Mouse (Mus musculus) kidney, postnatal 10 days (tissue): Measurements from ENCODE around the gene Dcaf15.

Source experiments
- DNase-seq: peaks from one replicate; pipeline ENCODE4 v3.0.0; 2021; ENCODE audit warnings: mixed read lengths

Gene Dcaf15

DNA sequence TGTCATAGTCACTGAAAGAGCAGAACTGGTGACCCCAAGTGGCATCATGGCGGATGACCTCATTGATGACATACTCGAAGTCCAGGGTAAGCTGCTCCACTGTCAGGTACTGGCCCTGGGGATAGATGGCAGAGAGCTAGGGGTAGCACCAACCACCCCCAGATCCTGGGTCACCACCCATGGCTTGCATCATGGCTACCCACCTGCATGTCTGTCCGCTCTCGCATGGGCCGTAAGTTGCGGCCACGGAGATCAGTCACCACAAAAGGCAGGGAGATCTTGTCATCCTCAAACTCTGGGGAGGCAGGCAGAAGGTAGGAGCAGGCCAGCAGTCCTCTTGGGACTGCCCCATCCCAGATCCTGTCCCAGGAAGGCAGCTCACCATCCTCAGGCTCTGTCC, 6.2 kb downstream of the Dcaf15 start:
- DNase-seq = no peak

GRCm38 (mm10) chr8:84096061-84096460, 8.5 kb downstream of the Dcaf15 start:
- DNase-seq = no peak

DNA sequence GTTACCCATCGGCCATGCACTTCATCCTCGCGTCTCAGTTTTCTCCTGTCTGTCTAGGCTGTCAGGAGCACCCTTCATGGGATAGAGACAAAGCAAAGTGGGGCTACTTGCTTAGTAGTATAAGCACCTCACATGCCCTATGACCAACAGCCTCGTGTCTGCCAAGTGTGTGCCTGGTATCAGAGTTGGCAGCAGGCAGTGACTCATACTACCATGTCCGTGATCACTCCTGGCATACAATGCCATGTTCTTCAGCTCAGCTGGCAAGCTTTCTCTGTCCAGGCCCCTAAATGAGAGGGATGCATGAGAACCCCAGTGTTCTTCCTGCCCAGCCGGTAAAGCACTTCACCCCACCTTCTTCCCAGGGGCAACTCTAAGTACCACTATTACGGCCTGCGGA, 14.0 kb downstream of the Dcaf15 start:
- DNase-seq = no peak

- DNase-seq = no peak
These were observed 15.3 kb downstream of the Dcaf15 start for GRCm38 (mm10) chr8:84089277-84089676.

GRCm38 (mm10) chr8:84087821-84088220, 16.7 kb downstream of the Dcaf15 start:
- DNase-seq = no peak

DNA sequence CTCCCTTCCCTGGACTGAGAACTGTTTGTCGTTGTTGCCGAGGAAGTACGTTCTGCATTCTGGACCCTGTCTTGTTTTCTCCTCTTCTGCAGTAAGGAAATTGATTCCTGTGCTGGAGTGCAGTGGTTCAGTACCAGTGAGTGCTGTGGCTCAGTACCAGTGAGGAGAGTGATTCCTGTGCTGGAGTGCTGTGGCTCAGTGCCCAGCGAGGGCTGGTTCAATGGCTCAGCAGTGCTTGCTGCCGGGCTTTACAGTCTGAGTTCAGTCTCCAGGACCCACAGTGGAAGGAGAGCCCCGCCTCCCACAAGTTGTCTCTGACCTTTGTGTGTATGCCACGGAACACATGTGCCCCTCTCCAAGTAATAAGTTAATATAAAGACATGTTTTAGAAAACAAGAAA, 17.4 kb downstream of the Dcaf15 start:
- no peak for DNase-seq

GRCm38 (mm10) chr8:84084341-84085115, 20.0 kb downstream of the Dcaf15 start:
- DNase-seq = no peak

DNA sequence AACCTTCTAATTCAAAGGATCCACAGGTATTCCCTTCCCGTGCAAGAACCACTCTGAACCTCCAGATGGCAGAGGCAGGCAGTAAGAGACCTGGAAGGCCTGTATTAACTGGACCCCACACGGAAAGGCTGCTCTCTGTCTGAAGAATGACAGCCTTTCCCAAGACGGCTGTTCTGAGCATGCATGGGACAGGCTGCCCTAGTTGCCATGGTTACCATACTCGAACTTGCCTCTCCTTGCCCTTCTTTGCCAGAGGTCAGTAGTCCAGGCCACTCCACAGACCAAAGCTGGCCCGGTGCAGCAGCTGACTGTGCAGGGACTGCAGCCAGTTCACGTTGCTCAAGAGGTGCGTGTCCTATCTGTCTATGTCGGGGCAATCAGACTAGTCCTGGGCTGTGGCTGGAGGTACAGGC, 20.7 kb downstream of the Dcaf15 start:
- DNase-seq = peak; percentile 63

DNA sequence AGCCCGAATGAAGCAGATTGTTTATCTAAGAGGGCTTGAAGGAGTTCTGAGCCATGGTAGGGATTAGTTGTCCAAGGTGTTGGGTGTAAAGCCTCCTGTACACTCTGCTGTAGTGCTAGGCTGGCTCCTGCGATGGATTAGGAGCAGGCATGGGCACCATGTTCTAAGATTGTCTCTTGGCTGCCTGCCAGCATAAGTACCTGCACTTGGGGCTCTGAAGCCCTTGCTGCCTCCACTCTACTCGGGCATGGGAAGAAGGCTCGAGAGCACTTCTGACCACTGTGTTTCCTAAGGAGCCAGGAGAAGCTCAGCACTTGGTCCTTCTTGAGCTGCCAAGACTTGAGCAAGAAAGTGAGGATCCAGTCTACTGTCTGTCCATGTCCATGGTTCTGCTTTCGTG, 25.4 kb downstream of the Dcaf15 start:
- DNase-seq = no peak

GRCm38 (mm10) chr8:84076849-84077248, 27.7 kb downstream of the Dcaf15 start:
- DNase-seq = no peak

GRCm38 (mm10) chr8:84076412-84076811, 28.2 kb downstream of the Dcaf15 start:
- no peak for DNase-seq

DNA sequence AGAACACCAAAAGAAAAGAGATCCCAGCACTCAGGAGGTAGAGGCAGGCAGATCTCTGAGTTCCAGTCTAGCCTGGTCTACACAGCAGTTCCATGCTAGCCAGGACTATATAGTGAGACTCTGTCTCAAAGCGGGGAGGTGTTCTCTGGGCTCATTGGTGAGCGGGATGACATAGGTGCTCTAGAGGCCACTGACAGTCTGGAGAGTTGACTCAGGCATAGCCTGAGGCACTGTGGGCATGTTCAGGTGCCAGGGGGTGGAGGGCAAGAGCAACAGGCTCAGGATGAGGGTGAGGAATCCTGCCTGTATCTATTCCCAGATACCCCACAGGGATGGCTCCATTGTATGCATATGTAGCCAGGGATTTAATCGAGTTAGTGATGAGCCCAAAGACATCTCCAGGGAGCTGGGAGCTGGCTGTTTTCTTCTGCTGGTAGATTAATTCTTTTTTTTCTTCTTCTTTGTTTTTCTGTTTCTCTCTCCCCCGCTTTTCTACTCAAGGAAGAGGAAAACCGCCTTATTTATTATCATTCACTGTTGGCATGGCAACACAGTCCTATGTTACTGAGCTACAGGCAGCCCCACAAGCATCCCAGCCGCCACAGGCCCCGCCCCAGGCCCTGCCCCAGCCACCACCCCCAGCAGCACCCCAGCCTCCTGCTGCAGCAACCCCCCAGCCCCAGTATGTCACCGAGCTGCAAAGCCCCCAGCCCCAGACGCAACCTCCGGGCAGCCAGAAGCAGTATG, 31.2 kb downstream of the Dcaf15 start:
- no peak for DNase-seq

- DNase-seq = no peak
These were observed 32.2 kb downstream of the Dcaf15 start for GRCm38 (mm10) chr8:84072321-84072720.

DNA sequence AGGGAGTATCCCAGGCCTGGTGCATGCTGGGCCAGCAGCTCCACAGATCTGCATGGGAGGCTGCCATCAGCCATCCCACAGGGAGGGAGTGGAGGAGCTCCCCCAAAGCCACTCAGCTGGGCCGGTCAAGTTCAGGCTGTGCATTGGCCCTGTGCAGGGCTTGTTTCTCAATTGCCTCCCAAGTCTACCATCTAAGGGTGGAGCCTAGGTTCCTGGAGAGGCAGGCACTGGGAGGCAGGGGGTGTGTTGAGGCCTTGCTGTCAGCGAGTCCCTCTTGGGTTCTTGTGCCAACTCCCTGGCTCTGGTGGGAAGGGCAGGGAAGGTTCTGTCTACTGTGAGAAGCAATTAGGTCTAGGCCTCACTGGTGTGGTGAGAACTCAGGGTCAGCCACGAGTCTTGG, 32.6 kb downstream of the Dcaf15 start:
- no peak for DNase-seq

- no peak for DNase-seq
These were observed 33.9 kb downstream of the Dcaf15 start for GRCm38 (mm10) chr8:84070667-84071066.

DNA sequence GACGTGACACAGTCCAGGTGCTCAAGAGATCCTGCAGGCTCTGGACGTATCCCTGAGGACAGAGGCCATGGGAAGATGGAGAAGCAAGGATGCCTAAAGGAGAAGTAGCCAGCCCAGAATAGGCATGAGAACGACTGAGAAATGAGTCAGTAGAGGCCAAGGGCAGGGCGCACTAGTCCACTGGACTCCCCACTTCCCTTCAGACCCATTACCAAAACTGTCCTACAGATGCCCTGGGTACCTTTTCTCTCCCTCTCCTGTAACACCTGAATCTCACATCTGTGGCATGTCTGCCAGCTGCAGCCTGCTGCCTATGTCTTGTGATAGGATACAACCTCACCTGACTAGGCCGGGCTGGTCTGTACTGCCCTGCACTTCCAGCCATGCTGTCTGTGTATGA, 34.3 kb downstream of the Dcaf15 start:
- DNase-seq = no peak

DNA sequence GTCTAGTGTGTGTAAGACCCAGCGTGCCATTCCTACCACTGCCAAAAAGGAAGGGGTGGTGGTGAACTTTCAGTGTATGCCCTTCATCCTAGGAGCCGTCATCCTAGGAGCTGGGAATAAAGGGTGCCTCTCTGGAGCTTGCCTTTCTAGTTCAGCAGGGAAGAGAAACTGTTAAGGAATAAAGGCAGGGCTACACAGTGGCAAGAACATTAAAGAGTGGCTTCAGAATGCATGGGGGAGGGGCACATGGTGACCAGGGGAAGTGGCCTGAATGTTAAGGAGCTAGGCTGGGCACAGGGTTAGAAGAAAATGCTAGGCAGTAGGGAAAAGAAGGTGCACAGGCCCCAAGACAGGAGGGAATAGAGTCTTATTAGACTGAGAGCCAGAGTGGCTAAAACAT, 34.8 kb downstream of the Dcaf15 start:
- DNase-seq = no peak

GRCm38 (mm10) chr8:84069169-84069568, 35.4 kb downstream of the Dcaf15 start:
- no peak for DNase-seq

DNA sequence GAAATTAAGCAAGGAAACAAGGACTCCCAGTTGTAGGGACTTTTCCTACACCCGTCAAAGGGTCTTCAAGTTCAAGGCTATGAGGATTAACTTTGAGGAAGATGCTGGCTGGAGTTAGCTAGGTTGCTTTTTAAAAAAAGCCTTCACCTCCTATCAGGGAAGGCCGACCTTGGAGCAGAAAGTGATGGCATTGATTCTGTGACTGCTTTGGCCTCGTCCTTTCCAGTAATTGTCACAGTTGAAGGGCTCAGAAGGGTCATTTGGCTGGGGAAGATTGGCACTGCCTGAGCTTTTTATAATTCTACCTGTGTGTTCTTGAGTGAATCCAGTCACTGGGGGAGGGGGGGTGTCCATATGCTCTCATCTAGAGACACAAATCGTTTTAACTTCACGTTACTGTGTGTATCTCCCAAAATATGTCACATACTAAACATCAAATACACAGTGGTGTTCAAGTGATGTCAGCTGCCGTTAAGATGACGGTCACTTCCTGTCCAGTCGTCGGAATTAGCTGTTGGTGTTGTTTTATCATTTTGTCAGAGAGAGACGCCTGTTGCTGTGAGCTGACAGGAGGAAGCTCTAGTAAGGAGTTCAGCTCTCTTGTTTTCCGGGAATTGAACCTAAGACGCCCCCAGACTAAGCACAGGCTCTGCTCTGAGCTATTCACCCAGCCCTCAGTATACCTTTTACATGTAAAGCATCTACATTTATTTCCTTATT, 36.1 kb downstream of the Dcaf15 start:
- DNase-seq = no peak

GRCm38 (mm10) chr8:84067911-84068310, 36.7 kb downstream of the Dcaf15 start:
- no peak for DNase-seq

GRCm38 (mm10) chr8:84067047-84067573, 37.5 kb downstream of the Dcaf15 start:
- peak; percentile 99 for DNase-seq

- peak; percentile 99 for DNase-seq
These were observed 38.2 kb downstream of the Dcaf15 start, which contains the start of gene Rfx1 for GRCm38 (mm10) chr8:84066291-84066930. Rfx1 (plus strand) TSS chr8:84066834.
